Mouse (Mus musculus): Measurements from ENCODE around the gene Mgat3. TPM values are rescaled to one million over a fixed set of nuclear protein-coding genes. Genes with fewer than 3 reads are reported as not detected.

Gene Mgat3
- total RNA-seq, 2 experiments from 2014 or later: 109 to 110 TPM

DNA sequence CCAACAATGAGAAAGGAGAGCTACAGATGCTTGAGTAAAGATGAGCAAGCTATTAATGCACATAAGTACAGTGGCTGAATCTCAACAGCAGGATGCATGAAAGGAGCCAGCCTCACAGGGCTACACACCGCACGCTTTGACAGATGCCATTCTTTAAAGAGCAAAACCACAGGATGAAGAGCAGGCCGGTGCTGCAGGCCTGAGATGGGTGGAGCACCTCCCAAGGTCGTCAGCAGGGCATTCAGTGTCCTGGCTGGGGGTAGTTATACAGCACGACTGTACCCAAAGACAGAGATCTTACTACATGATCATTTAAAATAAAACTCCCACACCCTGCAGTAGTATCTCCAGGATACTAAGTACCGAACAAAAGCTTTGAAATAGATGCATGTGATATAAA, 27.4 kb upstream of the Mgat3 start:
- intact Hi-C loops (cut with DNase I): no loop called here
- DNase-seq (ENCODE audit: low spot score in 2 of 2): no peak

DNA sequence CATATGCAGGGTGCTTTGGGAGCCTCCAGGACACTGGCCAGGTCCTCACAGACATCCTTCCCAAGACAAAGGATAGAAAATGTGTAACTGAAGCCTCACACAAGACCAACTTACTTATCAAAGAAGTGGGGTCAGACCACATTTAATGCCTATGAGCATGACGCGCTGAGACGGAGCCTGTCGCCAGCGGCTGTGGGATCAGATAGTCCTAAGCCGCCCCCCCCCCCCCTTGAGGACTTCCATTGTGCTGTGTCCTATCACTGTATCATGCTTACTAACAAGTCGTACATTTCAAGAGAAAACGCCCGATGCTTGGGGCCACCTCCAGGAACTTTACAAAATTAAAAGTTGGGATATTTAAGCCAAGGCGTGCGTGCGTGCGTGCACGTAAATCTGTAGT, 26.4 kb upstream of the Mgat3 start:
- DNase-seq (ENCODE audit: low spot score in 2 of 2): no peak
- intact Hi-C loops (cut with DNase I): no loop called here

DNA sequence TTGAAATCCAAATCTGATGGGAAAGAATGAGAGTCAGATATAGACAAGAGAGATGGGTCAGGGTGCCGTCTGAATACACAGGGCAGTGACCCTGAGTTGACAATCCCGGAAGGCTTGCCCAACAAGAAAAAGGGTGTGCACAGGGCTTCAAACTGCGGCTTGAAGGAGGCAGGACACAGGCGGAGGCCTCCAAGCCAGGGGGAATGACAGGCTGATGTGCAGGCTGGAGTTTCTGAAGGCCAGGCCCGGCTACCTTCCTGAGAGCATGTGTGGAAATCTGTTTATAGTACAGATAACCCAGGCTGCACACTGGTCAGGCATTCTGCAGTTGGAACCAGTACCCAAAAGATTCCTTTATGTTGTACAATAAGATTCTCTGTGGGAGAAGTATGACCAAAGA, 26.0 kb upstream of the Mgat3 start:
- intact Hi-C loops (cut with DNase I): no loop called here

DNA sequence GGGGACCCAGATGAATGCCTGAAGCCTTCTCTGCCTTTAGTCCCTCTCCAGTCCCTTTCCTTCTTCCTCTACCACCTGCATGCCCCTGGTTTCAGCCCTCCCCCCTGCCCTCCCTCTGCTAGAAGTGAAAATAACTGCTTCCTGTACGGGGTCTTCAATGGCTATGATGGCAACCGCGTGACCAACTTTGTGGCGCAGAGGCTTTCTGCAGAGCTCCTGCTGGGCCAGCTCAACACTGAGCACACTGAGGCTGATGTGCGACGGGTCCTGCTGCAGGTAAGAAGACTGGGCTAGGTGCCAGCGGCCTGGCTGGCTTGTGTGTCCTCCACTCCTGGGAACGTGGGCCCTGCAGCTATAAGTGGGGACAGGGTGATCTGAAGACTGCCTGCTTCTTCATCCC, 25.0 kb upstream of the Mgat3 start:
- intact Hi-C loops (cut with DNase I): no loop called here
- no peak for DNase-seq (ENCODE audit: low spot score in 2 of 2)

More for the DNA sequence above, 26.0 kb upstream of the Mgat3 start:
- no peak for DNase-seq (ENCODE audit: low spot score in 2 of 2)

DNA sequence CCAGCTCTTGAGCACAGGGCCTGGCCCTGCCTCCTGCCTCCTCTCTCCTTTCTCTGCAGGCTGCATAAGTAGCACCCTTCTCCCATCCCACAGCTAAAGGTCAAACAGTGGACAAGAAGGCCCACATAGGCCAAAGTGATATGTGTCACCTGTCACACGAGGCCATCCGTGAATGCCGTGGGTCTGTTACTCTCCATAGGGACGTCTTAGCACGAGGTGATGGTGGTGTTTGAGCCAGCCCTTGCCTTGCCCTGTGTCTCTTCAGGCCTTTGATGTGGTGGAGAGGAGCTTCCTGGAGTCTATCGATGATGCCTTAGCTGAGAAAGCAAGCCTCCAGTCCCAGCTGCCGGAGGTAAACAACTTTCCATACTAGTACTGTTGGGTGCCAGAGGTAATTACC, 24.0 kb upstream of the Mgat3 start:
- no peak for DNase-seq (ENCODE audit: low spot score in 2 of 2)
- intact Hi-C loops (cut with DNase I): no loop called here

DNA sequence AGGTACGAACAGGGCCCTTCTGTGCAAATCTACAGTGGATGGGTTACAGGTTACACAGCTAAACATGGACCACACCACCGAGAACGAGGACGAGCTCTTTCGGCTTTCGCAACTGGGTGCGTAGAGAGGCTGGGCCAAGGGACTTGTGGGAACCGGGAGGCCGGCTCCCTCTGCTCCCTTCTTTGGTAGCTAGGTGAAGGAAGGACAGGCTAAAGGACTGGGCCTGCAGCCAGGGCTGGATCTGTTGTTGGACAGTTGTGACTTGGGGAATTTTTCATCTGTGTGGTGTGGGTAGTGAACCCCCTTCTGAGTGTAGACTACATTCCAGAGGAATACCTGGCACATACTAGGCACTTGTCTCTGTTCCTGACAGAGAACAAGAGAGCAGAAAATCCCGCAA, 20.9 kb upstream of the Mgat3 start:
- intact Hi-C loops (cut with DNase I): no loop called here
- no peak for DNase-seq (ENCODE audit: low spot score in 2 of 2)

DNA sequence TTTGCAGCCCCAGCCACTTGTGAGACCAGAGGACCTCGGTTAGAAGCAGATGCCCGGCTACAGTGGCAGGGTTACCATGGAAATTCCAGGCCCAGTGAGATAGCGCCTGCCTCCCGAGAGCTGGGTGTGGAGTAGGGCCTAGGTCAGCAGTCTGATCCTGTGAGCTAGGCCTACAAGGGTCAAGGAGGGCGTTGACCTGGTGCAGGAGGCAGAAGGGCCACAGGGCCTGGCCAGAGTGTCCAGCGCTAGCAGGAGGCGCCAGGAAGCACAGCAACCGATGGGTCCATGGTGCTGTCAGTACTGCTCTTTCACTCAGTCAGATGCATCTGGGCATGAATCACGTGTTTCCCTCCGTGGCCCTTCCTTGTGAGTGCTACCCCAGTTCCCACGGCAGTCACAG, 19.8 kb upstream of the Mgat3 start:
- no peak for DNase-seq (ENCODE audit: low spot score in 2 of 2)
- intact Hi-C loops (cut with DNase I): no loop called here

DNA sequence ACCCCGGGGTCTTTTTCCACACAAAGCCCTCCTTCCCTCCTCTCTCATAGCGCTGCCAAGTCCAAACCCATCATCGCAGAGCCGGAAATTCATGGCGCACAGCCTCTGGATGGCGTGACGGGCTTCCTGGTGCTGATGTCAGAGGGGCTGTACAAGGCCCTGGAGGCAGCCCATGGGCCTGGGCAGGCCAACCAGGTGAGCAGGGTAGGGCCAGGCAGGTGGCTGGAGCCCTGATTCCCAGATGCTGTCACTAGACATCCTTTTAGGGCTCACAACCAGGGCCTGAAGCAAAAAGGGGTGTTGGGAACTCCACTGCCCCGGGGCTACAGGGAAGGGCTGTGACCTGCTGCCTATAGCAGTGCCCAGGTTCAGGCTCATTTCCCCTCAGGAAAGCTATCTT, 17.8 kb upstream of the Mgat3 start:
- DNase-seq (ENCODE audit: low spot score in 2 of 2): no peak
- intact Hi-C loops (cut with DNase I): no loop called here

DNA sequence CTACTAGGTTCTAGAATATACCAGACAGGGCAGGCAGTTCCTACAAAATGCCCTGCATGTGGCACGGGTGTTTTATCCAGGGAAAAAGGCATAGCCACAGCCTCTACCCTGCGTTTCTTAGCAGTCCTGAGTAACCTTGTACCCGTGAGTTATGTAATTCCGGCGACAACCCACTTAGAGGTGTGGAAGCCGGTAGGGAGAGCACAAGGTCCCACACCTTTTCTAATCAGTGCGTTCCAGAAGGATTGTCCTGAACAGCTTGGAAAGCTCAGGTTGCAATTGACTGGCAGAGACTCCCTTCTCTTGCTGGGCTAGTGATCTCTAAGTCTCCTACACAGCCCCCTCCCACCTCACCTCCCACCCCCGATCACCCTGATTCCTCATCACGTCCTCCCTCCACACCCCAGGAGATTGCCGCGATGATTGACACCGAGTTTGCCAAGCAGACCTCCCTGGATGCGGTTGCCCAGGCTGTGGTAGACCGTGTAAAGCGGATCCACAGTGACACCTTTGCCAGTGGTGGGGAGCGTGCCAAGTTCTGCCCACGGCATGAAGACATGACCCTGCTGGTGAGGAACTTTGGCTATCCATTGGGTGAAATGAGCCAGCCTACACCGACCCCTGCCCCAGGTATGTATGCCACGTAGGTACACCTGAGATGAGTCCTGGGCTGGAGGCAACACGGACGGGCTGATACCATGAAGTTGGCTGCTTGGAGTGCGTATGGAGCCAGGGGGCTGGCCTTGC, 16.2 kb upstream of the Mgat3 start:
- intact Hi-C loops (cut with DNase I): no loop called here
- no peak for DNase-seq (ENCODE audit: low spot score in 2 of 2)

DNA sequence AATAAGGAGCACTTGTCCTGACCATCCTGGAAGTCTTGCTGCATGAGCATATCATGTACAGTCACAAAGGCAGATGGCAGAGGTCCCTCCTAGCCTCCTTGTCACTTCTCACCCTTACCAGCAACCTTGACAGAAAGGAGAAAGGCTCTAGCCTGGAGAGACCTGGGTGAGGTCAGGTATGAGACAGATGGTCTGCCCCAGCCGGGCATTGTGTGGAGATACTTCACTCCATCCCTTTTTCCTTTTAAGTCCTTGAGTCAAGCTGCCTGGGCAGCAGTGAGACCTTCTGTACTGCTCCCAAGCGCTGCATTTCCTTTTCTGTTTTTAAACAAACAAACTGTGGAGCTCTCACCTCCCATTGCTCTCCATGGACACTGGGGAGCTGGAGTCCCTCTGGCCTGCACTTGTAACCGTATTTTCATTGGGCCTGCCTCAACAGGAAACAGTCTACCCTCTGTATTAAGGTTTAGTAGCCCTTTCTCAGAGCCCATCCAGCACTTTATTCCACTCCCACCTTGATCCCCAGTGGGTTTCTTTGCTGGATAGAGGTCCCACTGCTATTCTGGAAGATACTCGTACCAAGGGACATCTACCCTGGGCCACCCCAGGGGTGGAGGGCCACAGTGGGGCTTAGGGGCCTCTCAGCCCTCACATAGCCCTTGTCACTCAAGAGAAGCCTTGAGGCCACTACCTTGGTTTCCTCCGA, 15.4 kb upstream of the Mgat3 start:
- DNase-seq (ENCODE audit: low spot score in 2 of 2): no peak
- intact Hi-C loops (cut with DNase I): no loop called here

DNA sequence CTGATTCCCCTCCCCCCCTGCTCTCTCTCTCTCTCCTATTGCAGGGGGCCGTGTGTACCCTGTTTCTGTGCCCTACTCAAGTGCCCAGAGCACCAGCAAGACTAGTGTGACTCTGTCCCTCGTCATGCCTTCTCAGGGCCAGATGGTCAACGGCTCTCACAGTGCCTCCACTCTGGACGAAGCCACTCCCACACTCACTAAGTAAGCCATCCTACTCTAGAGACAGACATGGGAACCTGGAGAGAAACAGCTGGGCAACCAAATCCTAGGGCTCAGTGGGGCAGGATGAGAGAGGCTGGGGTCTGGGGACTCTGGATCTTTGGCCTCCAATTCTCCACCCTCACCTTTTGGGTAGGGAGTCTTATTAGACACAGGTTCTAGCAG, 14.8 kb upstream of the Mgat3 start:
- intact Hi-C loops (cut with DNase I): no loop called here
- no peak for DNase-seq (ENCODE audit: low spot score in 2 of 2)

DNA sequence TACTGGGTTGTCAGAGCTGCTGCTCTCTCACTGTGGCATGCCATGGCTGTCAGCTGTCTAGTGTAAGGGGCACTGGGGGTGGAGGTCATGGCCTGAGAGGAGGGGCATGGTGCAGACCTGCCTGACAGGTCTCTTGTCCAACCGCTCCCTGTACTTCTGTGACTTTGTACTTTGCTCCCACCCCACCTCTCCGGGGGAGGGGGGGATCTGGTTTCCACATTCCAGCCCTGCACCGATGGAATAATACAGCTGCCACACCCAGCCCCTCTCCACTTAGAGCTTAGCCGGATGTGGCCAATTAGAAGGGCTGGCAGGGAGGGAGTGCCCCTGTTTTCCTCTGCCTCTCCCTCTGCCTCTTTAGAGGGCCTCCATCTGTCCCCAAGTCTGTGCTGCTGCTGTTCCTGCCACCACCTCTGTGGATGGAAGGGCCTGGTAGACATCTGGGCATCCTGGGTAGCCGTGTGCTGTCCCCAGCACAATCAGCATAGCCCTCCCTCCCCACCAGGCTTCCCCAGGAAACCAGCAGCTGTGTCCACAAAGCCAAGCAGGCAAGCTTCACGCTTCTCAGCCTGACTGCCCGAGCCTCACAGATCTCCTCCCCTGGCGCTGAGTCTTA, 14.1 kb upstream of the Mgat3 start:
- intact Hi-C loops (cut with DNase I): no loop called here
- DNase-seq (ENCODE audit: low spot score in 2 of 2): no peak

DNA sequence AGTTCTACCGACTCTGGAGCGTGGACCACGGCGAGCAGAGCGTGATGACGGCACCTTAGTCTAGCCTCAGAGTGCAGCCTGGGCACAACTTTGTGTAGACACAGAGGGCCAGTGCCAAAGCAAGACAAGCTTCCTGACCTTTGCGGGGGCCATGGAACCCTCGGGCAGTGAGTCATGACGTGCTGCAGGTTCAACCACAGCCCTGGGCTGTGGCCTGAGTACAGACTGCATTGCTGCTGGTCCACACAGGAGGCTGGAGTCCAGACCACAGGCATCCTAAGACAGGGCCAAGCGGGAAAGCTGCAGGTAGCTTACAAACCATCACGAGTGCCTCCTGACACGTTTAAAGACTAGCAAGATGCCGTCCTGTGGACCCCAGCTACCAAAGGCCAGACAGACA, 13.3 kb upstream of the Mgat3 start:
- intact Hi-C loops (cut with DNase I): no loop called here
- DNase-seq (ENCODE audit: low spot score in 2 of 2): no peak

DNA sequence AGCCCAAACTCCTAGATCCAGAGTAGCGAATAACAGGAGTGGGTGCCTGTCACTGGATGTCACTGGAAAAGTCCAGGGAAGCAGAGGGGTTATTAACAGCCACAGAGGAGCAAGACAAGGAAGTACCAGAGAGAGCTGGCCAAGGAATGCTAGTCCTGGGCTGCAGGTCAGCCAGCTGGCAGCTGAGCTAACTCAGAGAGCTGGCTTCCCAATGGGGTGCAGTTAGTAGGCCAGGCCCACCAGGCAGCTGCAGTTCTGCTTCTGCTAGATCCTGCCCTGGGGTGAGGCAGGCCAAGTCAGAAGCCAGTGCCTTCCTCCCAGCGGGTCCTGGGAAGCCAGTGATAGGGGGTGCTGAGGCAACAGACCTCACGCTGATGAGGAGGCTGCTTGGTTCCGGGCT, 12.8 kb upstream of the Mgat3 start:
- intact Hi-C loops (cut with DNase I): no loop called here
- DNase-seq (ENCODE audit: low spot score in 2 of 2): no peak

DNA sequence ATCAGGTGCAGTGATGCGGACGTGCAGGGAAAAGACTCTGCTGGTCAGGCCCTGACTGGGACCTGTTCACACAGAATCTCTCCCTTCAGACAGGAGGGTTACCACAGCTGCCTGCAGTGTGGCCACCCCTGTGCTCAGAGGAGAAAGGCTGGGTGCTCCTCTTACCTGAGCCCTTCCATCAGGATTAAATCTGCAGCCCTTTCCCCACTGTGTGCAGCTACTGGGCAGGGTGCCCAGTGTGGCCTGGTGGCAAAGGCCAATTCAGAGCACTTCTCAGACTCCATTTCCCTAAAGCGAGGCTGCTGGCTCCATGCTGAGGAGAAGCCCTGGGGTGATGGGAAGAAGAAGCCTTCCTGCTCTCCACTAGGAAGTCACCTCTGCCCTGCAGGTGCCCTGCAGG, 12.3 kb upstream of the Mgat3 start:
- intact Hi-C loops (cut with DNase I): no loop called here
- DNase-seq (ENCODE audit: low spot score in 2 of 2): no peak

DNA sequence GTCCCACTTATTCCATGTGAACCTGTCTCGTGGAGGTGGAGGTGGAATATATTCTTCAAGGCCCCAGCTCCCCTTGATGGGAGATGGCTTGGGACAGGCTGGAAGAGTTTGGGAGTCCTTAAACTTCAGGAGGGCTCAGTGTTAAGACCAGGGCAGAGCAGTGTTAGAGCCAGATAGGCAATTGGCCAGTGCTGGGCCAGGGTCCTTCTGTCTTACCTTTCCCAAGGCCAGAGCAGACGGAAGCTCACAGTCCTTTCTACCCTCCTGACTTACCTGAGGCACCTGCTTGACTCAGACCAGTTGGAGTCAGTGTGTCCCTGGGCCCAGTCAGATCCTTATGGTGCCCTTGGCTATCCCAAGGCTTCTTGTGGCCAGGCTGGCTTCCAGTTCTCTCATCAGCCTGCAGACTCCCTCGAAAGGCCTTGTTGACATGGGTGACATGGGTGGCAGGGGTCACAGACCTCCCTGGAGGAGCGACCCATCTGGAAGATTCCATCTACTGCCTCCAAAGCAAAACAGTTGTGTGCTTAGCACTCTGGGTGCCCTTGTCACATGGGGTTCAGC, 11.0 kb upstream of the Mgat3 start:
- intact Hi-C loops (cut with DNase I): no loop called here
- no peak for DNase-seq (ENCODE audit: low spot score in 2 of 2)

DNA sequence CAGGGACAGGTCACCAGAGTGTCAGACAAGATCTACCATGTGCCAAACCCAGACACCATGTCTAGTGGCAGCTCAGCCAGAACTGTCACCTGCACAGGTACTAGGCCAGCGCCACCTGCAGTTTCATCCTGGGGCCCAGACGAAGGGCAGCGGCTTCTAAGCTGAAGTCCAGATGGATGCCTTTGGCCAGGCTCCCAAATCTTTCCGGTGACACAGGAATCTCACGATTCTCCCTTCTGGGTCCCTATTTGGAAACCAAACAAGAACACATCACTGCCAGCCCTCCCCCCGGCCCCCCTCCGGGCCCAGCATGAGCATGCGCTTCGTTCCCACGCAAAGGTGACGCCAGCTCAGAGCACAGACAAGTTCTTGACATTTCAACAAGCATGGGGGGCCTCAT, 10.2 kb upstream of the Mgat3 start:
- intact Hi-C loops (cut with DNase I): no loop called here
- DNase-seq (ENCODE audit: low spot score in 2 of 2): peak; percentile 63 to 89

DNA sequence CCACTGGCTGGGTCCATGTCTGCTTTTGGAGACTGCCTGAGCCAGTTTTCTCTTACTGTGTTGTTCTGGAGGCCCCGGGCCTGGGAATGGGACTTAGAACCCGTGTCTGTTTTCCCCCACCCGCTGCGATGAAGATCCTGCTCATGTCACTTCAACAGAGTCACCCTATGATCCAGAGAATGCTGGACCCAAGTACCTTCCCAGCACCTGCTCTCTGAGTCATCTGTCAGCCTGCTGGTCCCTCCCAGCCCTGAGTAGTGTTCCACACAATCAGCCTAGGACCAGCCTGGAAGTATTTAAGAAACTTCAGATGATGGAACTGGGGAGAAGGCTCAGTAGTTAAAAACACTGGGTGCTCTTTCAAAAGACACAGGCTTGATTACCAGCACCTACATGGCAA, 9.8 kb upstream of the Mgat3 start:
- intact Hi-C loops (cut with DNase I): no loop called here
- no peak for DNase-seq (ENCODE audit: low spot score in 2 of 2)

DNA sequence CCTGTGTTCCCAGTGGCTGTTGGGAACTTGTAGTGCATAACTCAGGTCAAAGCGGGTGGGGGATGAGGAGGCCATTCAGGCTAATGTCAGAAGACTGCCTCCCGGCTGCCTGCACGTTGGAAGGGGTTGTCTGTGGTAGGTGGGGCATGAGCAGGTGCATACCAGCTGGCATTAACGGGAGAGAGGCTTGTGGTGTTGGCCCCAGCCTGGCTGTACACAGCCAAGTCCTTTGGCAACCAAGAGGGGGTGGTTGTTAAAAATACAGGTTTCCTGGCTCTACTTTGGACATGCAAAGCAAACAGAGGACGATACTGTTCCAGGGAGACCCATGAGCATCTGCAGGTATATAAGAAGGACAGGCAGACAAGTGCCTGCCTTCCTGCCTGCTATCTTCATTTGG, 8.1 kb upstream of the Mgat3 start:
- intact Hi-C loops (cut with DNase I): no loop called here
- DNase-seq (ENCODE audit: low spot score in 2 of 2): no peak

DNA sequence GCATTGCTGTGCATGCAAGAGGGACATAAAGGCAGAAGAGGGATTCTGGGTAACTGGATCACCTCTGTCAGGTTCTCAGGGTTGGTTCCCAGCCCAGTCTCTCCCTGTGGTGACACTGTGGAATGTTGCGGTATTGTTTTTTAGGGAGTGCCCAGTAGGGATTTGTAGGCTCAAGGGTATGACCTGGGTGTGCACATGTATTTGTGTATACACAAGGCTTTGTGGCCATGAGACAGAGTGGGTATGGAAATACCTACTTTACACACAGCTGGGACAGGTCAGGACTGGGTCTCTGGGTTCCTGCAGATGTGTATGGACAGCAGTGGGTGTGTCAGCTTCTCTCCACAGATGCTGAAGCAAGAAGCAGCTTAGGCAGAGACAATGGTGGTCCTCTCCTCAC, 4.0 kb upstream of the Mgat3 start:
- intact Hi-C loops (cut with DNase I): no loop called here
- DNase-seq (ENCODE audit: low spot score in 2 of 2): no peak

DNA sequence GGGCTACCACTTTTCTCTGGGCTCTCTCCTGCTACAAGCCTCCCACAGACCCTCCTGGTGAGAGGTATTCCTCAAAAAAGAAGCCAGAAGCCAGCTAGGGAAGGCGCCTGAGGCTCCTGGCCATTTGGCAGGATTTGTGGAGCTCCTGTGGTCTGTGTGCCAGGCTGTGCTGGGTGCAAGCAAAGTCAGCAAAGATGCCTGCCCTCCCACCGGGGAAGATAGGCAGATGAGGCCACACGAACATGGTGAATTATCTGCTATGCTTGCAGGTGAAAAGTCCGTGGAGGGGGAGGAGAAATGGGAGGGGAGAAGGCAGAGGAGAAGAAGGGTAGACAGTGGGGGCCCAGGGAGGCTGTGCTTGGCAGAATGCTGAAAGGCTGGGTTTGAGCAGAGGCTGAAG, 3.2 kb upstream of the Mgat3 start:
- intact Hi-C loops (cut with DNase I): no loop called here
- no peak for DNase-seq (ENCODE audit: low spot score in 2 of 2)
